Mouse (Mus musculus): Measurements from ENCODE around the gene Olfr1504.
"Not testable (repeated sequence)": the region's sequence is repeated elsewhere in the genome, so short reads cannot be mapped to it uniquely, and the experiment has no call there.

The Olfr1504 gene

GRCm38 (mm10) chr19:13897828-13898227 lies at the start of gene Olfr1504:
TSS of gene Olfr1504 (minus strand) at chr19:13897928.
- DNase-seq (ENCODE audit: low read depth, low spot score), result no peak

DNA sequence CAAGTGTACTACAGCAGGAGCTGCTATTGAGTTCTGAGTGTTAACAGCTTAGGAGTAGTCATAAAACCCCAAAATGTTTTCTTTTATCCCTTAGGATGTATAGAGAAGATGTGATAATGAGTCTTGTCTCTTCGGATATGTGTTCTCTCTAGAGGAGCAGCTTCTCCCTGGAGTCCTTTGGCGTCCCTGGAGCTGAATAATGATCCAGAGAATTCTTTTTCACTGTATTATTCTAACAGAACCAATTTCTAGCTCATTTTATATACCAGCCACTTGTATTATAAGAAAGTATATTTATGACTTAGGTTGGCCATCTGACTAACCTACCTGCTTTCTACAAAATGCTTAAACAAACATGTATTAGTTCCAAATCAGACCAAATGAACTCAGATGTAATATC lies 15.5 kb upstream of the Olfr1504 start, which contains the start of gene Olfr1505:
Olfr1505 (plus strand) TSS at position 301 of the 400 bp plus-strand sequence.
- no peak for DNase-seq (ENCODE audit: low read depth, low spot score)

- DNase-seq (ENCODE audit: low read depth, low spot score), result no peak
Measured at GRCm38 (mm10) chr19:13861495-13861894, 36.2 kb downstream of the Olfr1504 start, which contains the start of gene Olfr1502. TSS of gene Olfr1502 (plus strand) at chr19:13861795.

GRCm38 (mm10) chr19:13850592-13850991 lies 47.1 kb downstream of the Olfr1504 start, which contains the start of gene Olfr1501:
TSS of gene Olfr1501 (minus strand) at chr19:13850692.
- DNase-seq (ENCODE audit: low read depth, low spot score), result not testable (repeated sequence)
